Mouse (Mus musculus) erythroblast, adult 5-6 weeks (primary cell): ENCODE results near the gene Zfp64. TPM values are rescaled to one million over a fixed set of nuclear protein-coding genes. Genes with fewer than 3 reads are reported as not detected.

Experiments
- ATAC-seq: replicated peaks from 2 replicates; pipeline ENCODE4 v1.8.0; 2016; ENCODE audit warnings: moderate number of reproducible peaks, mild to moderate bottlenecking, moderate TSS enrichment, inconsistent platforms; ENCODE audit not compliant: poor library complexity, low FRiP score, severe bottlenecking
- total RNA-seq, 2 experiments: library from RNA; stranded (forward) in 1 of 2; stranded (reverse) in 1 of 2; fragments of 150-400 nt in 1 of 2; fragments of 200-764, 138-1000 nt in 1 of 2; gene quantifications; 2 replicates each; pipeline versions ENCODE4 v1.2.3 to v1.2.4; 2015 to 2017; ENCODE audit warnings: low replicate concordance in 2 of 2

Zfp64 gene
- total RNA-seq, 2 experiments from 2014 or later, result 3.5 to 4.2 TPM

DNA sequence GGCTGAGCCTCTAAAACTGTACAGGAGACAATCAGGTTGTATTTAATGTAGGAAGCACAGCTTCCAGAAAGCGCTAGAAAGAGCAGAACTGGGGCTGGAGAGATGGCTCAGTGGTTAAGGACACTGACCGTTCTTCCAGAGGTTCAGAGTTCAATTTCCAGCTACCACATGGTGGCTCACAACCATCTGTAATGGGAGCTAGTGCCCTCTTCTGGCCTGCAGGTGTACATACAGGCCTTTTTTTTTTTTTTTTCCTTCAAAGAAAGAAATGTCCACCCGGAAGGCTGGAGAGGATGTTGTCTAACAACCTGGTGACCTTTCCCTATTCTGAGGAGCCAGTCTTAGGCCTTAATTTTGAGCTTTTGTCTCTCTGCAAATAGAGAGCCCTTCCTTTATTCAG, 50.5 kb downstream of the Zfp64 start:
- no peak for ATAC-seq

DNA sequence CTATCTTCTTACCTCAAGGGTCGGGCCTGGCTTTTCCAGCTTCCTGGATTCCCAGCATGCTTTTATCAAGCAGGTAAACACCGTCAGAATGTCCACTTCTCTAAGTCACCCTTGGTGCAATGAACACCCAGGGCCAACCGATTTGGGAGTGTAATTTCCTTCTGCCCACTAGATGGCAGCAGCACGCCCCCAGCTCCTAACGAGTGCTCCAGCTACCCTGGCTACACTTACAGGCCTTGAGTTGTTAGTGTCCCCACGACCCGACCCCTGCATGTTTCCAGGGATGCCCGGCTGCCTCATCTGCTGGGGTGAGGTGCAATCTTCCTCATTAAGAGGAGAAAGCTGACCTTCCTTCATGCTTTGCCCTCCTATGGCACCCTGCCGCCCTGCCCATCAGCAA, 51.2 kb downstream of the Zfp64 start:
- peak; percentile 80 for ATAC-seq

- no peak for ATAC-seq
These were observed 52.8 kb downstream of the Zfp64 start for GRCm38 (mm10) chr2:168902634-168903033.

- ATAC-seq, result no peak
These were observed 57.5 kb downstream of the Zfp64 start for GRCm38 (mm10) chr2:168897906-168898305.

DNA sequence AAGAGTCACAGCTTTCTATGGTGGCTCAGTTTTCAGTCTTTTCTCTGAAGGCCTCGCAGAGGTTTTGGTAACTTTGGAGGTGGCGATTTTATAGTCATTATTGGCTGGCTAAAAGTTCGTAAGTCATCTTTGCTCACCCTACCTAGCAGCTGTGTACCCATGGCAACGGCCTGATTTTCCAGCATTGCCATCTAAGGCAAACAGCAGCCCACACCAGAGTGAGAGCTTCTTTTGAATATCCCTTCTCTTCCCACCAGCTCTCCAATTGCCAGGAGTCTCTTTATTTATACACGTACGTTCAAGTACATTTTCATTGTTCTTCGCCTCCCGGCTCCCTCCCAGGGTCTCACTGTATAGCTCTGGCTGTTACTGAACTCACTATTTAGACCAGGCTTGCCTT, 59.9 kb downstream of the Zfp64 start:
- ATAC-seq, result no peak

DNA sequence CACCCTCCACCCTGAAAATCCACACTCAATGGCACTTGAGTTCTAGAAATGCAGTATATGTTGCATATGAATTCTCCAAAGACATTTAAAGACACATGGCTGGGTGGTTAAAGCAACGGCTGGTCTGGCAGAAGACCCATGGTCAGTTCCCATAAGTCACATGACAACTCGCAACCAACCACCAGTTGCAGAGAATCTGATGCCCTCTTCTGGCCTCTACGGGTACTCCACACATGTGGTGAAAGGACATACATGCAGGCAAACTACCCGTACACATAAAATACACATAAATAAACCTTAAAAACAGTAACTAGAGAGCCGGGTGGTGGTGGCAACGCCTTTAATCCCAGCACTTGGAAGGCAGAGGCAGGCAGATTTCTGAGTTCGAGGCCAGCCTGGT, 60.6 kb downstream of the Zfp64 start:
- no peak for ATAC-seq

GRCm38 (mm10) chr2:168892057-168892456, 63.3 kb downstream of the Zfp64 start:
- no peak for ATAC-seq

DNA sequence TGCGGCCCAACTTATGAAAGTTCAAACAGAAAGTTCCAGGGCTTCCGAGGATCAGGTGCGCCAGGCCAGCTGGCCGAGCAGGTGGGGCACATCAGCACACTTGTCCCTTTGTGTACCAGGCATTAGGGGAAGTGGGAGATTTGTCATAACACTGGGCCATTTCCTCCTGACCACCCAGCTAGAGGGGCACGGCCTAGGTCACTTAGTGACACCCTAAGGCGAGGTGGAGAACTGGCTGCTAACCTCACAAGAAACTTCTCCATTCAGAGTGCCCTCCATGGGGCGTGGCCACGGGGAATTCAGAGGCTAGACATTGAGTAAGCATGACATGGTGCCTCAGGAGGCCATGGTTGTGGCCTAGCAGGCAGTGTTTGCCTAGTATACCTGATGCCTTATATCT, 70.7 kb downstream of the Zfp64 start:
- ATAC-seq, result no peak

GRCm38 (mm10) chr2:168882997-168883396, 72.4 kb downstream of the Zfp64 start:
- no peak for ATAC-seq

- ATAC-seq, result no peak
These were observed 73.5 kb downstream of the Zfp64 start for GRCm38 (mm10) chr2:168881927-168882326.

DNA sequence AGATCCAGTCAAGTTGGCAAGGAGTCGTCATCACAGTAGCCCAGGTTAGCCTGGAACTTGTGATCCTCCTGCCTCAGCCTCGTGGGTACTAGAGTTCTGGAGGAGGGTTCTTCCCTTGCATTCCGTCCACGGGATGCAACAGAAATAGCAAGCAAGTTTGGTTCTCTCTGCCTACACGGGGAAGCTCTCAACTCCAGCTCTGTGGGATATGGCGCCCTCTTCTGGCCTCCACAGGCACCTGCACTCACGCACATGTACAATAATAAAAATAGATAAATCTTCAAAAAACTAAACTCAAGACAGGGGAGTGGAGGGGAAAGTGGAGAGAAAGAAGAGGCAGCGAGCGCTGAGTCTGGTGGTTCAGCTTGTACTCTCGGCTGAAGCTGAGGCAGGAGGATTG, 75.8 kb downstream of the Zfp64 start:
- ATAC-seq, result no peak

DNA sequence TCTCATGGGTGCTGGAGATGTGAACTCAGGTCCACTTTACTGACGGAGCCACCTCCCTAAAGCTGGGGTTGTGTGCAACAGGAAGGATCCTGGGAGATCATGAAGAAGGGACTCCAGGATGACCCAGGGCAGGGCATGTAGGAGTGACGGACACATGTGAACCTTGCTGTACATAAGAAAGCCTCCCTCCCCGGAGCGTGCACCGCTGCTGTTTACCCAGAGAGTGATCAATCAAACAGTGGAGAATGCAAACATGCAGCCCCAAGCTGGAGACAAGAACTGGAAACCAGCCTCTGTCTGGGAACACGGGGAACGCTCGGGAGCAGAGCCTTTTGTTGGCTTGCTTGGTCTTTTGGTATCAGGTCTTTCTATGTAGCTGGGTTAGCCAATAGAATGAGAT, 76.7 kb downstream of the Zfp64 start:
- no peak for ATAC-seq

- no peak for ATAC-seq
These were observed 77.2 kb downstream of the Zfp64 start for GRCm38 (mm10) chr2:168878158-168878557.

- ATAC-seq, result no peak
These were observed 78.8 kb downstream of the Zfp64 start for GRCm38 (mm10) chr2:168876631-168877030.

DNA sequence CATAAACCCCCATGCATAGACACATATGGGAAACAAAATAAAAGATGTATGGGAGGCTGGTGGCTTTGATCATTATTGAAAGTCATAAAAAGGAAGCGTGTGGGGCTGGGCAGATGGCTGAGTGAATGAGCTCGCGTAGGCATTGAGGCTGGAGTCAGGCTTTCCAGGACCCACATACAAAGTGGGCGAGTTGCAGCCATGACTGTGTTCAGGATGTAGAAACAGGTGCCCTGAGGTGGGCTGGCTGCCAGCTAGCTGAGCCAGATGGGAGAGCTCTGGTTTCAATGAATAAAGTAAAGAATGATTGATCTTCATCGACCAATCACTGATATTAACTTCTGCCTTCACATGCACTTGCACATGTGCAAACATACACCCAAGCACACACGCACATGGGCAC, 80.9 kb downstream of the Zfp64 start:
- ATAC-seq, result no peak

DNA sequence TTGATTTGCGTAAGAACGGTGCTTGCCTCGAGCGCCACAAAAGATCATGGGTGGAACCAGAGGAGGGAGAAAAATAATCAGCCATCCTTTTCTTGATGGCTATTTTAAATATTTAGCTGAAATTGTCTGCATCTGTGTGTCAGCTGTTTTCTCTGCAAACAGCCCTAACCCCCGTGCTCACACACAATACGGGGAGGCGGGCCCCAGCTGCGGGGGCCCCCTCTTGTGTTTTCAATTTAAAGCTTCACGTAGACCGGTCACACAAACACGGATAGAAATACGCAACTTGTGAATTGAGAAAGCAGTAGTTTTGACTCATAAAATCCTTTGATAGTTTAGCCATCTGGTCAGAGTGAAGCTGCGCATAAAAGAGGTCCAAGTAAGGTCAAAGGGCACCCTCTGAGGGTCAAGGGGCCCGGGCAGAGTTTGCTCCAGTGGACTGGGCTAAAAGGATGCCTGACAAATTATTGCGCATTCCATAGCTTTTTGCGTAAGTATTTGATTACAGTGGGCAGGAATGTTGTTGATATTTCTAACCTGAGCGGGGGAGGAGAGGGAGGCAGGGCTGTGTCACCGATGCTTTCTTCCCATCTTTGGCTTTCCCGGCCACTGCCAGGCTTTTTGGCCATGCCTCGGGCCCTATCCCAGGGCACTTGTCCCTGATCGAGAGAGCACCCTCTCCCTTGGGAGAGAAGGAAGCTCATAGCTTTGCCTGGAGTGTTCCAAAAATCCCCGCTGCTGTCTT, 83.4 kb downstream of the Zfp64 start:
- ATAC-seq, result no peak

DNA sequence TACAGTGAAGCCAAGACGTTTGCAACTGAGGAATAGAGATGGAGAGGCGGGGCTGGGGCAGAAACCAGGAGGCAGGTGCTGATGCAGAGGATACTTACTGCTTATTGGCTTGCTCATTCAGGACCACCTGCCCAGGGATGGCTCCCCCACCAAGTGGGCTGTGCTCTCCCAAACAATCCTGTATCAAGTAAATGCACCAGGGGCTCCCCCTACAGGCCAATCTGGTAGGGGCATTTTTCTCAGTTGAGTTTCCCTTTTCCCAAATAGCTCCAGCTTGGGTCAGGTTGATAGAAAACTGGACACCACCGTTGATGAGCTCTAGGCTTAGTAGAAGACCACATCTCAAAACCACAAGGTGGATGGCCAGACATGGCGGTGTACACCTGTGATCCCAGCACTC, 84.9 kb downstream of the Zfp64 start:
- no peak for ATAC-seq

- no peak for ATAC-seq
These were observed 88.4 kb downstream of the Zfp64 start for GRCm38 (mm10) chr2:168866942-168867341.

GRCm38 (mm10) chr2:168866436-168866835, 89.0 kb downstream of the Zfp64 start:
- ATAC-seq, result no peak

DNA sequence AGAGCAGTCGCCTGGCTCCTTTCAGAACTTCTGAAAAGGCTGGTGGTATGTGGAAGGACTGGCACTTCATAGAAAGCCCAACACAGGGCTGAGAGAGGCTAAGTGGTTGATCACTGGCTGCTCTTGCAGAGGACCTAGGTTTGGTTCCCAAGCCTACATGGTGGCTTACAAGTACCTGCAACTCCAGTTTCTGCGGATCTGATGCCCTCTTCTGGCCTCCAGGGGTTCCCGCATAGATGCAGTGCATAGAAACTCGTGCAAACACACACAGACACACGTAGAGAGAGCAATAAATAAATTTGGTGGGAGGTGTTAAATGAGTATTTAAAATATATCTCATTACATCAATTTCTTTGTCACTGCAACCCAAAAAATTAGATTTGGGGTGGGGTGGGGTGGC, 90.5 kb downstream of the Zfp64 start:
- no peak for ATAC-seq

GRCm38 (mm10) chr2:168862694-168863093, 92.7 kb downstream of the Zfp64 start:
- no peak for ATAC-seq
